Mouse (Mus musculus): ENCODE measurements around the gene Pigq. TPM values are rescaled to one million over a fixed set of nuclear protein-coding genes. Genes with fewer than 3 reads are reported as not detected.

The Pigq gene
- total RNA-seq, 2 experiments from 2014 or later: 87.1 to 104 TPM

GRCm38 (mm10) chr17:25934526-25934925, 10.2 kb downstream of the Pigq start:
- no peak for DNase-seq
- intact Hi-C loops (cut with DNase I): no loop called here

- intact Hi-C loops (cut with DNase I): no loop called here
- DNase-seq: peak; percentile 80
Measured at GRCm38 (mm10) chr17:25925348-25925747, 19.4 kb downstream of the Pigq start.

GRCm38 (mm10) chr17:25922120-25922519, 22.6 kb downstream of the Pigq start:
- intact Hi-C loops (cut with DNase I): no loop called here

GRCm38 (mm10) chr17:25919786-25920642, 24.7 kb downstream of the Pigq start:
- peak; percentile 100 for DNase-seq
- intact Hi-C loops (cut with DNase I): no loop called here

More at GRCm38 (mm10) chr17:25922120-25922519, 22.6 kb downstream of the Pigq start:
- peak; percentile 37 for DNase-seq

- intact Hi-C loops (cut with DNase I): no loop called here
Measured at GRCm38 (mm10) chr17:25919144-25919785, 25.5 kb downstream of the Pigq start, which contains the start of gene Rab40c. Gene Rab40c (minus strand): TSS chr17:25919727.

GRCm38 (mm10) chr17:25918037-25918750, 26.5 kb downstream of the Pigq start:
- intact Hi-C loops (cut with DNase I): no loop called here
- no peak for DNase-seq

More at GRCm38 (mm10) chr17:25919144-25919785, 25.5 kb downstream of the Pigq start, which contains the start of gene Rab40c:
- peak; percentile 46 for DNase-seq

GRCm38 (mm10) chr17:25916931-25917647, 27.6 kb downstream of the Pigq start:
- DNase-seq: no peak
- intact Hi-C loops (cut with DNase I): no loop called here

GRCm38 (mm10) chr17:25914295-25914694, 30.4 kb downstream of the Pigq start:
- intact Hi-C loops (cut with DNase I): no loop called here
- DNase-seq: no peak

- no peak for DNase-seq
- intact Hi-C loops (cut with DNase I): no loop called here
Measured at GRCm38 (mm10) chr17:25913877-25914275, 30.9 kb downstream of the Pigq start.

GRCm38 (mm10) chr17:25913186-25913876, 31.4 kb downstream of the Pigq start:
- no peak for DNase-seq
- intact Hi-C loops (cut with DNase I): no loop called here

GRCm38 (mm10) chr17:25911816-25912215, 32.9 kb downstream of the Pigq start:
- intact Hi-C loops (cut with DNase I): no loop called here
- no peak for DNase-seq

GRCm38 (mm10) chr17:25907640-25908039, 37.1 kb downstream of the Pigq start:
- no peak for DNase-seq
- intact Hi-C loops (cut with DNase I): no loop called here

GRCm38 (mm10) chr17:25903061-25903460, 41.7 kb downstream of the Pigq start:
- intact Hi-C loops (cut with DNase I): no loop called here

GRCm38 (mm10) chr17:25900193-25900592, 44.5 kb downstream of the Pigq start:
- intact Hi-C loops (cut with DNase I): no loop called here
- DNase-seq: no peak

More at GRCm38 (mm10) chr17:25903061-25903460, 41.7 kb downstream of the Pigq start:
- no peak for DNase-seq

- DNase-seq: no peak
- intact Hi-C loops (cut with DNase I): no loop called here
Measured at GRCm38 (mm10) chr17:25895891-25896290, 48.8 kb downstream of the Pigq start.

- intact Hi-C loops (cut with DNase I): no loop called here
- DNase-seq: no peak
Measured at GRCm38 (mm10) chr17:25895415-25895814, 49.3 kb downstream of the Pigq start.

- peak; percentile 75 for DNase-seq
- intact Hi-C loops (cut with DNase I): no loop called here
Measured at GRCm38 (mm10) chr17:25893975-25894617, 50.6 kb downstream of the Pigq start.

- intact Hi-C loops (cut with DNase I): no loop called here
- no peak for DNase-seq
Measured at GRCm38 (mm10) chr17:25888837-25889236, 55.9 kb downstream of the Pigq start.

GRCm38 (mm10) chr17:25887467-25887866, 57.3 kb downstream of the Pigq start:
- intact Hi-C loops (cut with DNase I): no loop called here
- no peak for DNase-seq

Data from left cerebral cortex, postnatal 4 days (tissue).